Mouse (Mus musculus): ENCODE measurements around the gene Eif2s1. TPM values are rescaled to one million over a fixed set of nuclear protein-coding genes. Genes with fewer than 3 reads are reported as not detected.

Gene Eif2s1
- total RNA-seq (2015) (63.9 and 90.0 TPM in 2 replicates), total RNA-seq (2017) (49.9 and 52.5 TPM in 2 replicates)

GRCm38 (mm10) chr12:78861496-78862253, at the start of gene Eif2s1, which contains the start of gene Atp6v1d:
Gene Eif2s1, plus strand, starts transcription at chr12:78861819.
Gene Atp6v1d, minus strand, starts transcription at chr12:78861638.
- peak; percentile 89 for ATAC-seq (ENCODE audit: poor library complexity, severe bottlenecking)

DNA sequence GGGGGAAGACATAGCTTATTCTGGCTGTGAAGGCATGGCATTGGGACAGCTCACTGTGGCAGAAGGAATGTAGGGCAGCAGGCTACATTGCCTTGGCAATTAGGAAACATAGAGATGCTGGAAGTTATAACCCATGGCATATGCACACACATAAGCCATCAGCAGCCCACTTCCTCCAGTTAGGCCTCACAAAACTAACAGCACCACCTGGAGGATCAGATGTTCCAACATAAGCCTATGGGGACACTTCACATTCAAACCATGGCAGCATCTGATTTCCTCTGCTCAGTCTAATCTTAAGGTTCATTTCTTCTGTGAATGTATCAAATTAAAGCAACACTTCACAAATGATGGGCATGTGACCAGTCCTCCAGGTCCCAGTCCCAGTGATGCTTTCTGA, 47.2 kb upstream of the Eif2s1 start:
- no peak for ATAC-seq (ENCODE audit: poor library complexity, severe bottlenecking)

GRCm38 (mm10) chr12:78834496-78834895, 27.1 kb upstream of the Eif2s1 start:
- ATAC-seq (ENCODE audit: poor library complexity, severe bottlenecking), result no peak

DNA sequence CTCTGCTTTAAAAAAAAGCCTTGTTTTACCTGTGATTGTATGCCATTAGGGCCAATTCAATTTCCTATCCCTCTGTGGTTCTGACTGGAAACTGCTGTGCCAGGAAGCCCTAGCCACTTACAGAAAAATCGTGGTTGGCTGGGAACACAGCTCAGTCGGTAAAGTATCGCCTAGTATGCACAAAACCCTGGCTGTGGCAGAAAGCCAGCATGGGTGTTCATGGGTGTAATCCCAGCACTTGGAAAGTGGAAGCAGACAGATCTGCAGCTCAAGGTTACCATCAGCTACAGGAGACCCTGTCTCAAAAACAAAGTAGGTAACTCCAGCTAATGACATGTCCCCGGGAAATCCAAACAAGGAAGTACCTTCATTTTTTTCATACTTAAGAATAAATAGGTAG, 21.7 kb upstream of the Eif2s1 start:
- no peak for ATAC-seq (ENCODE audit: poor library complexity, severe bottlenecking)

DNA sequence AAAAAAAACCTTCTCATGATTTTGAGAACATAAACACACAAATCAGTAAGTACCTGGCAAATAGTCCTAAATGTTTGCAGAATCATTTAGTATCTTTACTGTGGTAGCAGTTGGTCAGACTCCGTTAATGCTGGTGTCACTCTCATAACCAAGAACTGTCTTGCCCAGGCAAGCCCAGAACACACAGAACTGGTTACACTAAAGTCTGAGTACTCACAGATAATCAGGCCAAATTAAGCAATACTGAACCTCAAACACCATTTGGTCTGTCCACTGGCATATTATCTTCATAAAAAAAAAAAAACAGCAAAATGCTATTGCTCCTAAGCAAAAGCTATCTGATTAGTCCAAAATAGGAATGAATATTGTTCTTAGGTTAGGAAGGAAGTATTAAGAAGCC, 19.2 kb upstream of the Eif2s1 start:
- no peak for ATAC-seq (ENCODE audit: poor library complexity, severe bottlenecking)

GRCm38 (mm10) chr12:78848246-78848645, 13.4 kb upstream of the Eif2s1 start:
- ATAC-seq (ENCODE audit: poor library complexity, severe bottlenecking), result no peak

DNA sequence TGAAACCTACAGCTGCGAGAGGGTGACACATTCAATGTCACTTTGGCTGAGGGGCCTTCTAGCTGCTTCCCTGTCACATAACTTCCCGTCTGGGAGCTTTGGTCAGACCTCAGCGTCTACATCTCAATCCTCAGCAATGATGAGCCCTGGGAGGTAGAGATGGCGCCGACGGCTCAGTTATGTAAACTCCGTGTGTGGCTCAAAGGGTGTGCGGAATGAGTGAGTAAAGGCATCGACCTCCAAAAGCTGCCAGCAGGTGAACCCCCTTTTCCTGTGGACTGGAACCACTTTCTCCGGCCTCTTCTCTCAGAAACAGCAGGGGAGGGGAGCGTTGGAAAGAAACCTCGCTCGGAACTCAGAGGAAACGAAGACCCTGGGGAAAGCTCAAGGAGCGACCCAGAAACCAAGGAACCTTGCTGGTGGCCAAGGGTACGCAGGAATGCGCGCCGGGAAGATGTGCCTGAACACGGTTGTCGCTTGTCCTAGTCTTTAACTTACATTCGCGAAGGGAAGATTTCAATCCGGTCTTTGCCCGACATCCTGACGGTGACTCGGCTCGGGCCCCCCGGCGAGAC, 611 bp upstream of the Eif2s1 start:
- peak; percentile 31 for ATAC-seq (ENCODE audit: poor library complexity, severe bottlenecking)

- peak; percentile 39 for ATAC-seq (ENCODE audit: poor library complexity, severe bottlenecking)
Observed at GRCm38 (mm10) chr12:78862254-78862730, 673 bp downstream of the Eif2s1 start.

DNA sequence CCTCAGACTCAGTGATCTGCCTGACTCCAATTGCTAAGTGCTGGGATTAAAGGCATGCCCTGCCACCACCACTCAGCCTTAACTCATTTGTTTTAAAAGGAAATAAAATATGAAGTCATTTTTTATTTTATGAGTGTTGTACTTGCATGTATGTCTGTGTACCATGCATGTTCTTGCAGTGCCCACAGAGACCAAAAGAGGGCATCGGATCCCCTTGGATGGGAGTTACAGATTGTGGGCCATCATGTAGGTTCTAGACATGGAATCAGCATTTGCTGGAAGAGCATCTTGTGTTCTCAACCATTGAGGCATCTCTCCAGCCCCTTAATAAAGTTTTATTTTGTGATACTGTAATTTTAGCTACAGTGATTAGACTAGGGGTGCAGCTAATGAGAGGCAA, 3.8 kb downstream of the Eif2s1 start:
- ATAC-seq (ENCODE audit: poor library complexity, severe bottlenecking), result no peak

GRCm38 (mm10) chr12:78868115-78868514, 6.5 kb downstream of the Eif2s1 start:
- peak; percentile 59 for ATAC-seq (ENCODE audit: poor library complexity, severe bottlenecking)

GRCm38 (mm10) chr12:78874581-78874980, 13.0 kb downstream of the Eif2s1 start:
- ATAC-seq (ENCODE audit: poor library complexity, severe bottlenecking), result no peak

DNA sequence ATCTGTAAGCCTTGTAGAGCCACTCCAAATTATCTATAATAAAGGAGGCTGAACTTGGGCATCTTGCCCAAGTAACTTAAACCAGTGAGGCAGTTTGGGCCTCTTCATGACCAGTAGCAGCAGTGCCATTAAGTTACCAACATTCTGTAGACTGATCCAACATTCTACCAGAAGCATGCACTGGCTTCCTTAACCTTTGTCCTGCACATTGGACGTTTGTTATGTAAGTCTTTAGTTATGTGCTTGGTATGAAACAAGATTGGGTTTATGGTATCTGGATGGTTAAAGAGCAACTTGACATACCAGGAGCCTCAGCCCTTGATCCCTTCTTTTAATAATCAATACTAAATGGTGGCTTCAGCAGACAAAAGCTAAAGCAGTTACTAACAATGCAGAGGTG, 28.4 kb downstream of the Eif2s1 start:
- ATAC-seq (ENCODE audit: poor library complexity, severe bottlenecking), result no peak

DNA sequence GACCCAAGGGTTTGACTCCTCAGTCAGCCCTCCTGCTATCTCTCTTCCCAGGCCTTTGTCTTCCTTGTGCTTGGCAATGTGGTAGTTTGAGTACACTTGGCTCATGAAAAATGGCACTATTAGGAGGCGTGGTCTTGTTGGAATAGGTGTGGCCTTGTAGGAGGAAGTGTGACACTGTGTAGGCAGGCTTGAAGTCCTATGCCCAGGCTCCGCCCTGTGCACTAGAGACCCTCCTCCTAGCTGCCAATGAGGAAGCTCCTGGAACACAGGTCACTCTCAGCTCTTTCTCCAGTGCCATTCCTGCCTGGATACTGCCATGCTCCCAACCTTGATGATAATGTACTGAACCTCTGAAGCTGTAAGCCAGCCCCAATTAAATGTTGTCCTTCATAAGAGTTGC, 29.5 kb downstream of the Eif2s1 start:
- ATAC-seq (ENCODE audit: poor library complexity, severe bottlenecking), result peak; percentile 52

GRCm38 (mm10) chr12:78897861-78898260, 36.2 kb downstream of the Eif2s1 start:
- ATAC-seq (ENCODE audit: poor library complexity, severe bottlenecking), result no peak

GRCm38 (mm10) chr12:78901467-78901866, 39.8 kb downstream of the Eif2s1 start:
- ATAC-seq (ENCODE audit: poor library complexity, severe bottlenecking), result peak; percentile 66

GRCm38 (mm10) chr12:78903313-78903712, 41.7 kb downstream of the Eif2s1 start:
- no peak for ATAC-seq (ENCODE audit: poor library complexity, severe bottlenecking)

- ATAC-seq (ENCODE audit: poor library complexity, severe bottlenecking), result no peak
Observed at GRCm38 (mm10) chr12:78904499-78904898, 42.9 kb downstream of the Eif2s1 start.

GRCm38 (mm10) chr12:78906707-78907162, 45.1 kb downstream of the Eif2s1 start, which contains the start of gene Plek2:
Gene Plek2, minus strand, starts transcription at chr12:78906964.
- ATAC-seq (ENCODE audit: poor library complexity, severe bottlenecking), result peak; percentile 83

- no peak for ATAC-seq (ENCODE audit: poor library complexity, severe bottlenecking)
Observed at GRCm38 (mm10) chr12:78908081-78908605, 46.5 kb downstream of the Eif2s1 start.

DNA sequence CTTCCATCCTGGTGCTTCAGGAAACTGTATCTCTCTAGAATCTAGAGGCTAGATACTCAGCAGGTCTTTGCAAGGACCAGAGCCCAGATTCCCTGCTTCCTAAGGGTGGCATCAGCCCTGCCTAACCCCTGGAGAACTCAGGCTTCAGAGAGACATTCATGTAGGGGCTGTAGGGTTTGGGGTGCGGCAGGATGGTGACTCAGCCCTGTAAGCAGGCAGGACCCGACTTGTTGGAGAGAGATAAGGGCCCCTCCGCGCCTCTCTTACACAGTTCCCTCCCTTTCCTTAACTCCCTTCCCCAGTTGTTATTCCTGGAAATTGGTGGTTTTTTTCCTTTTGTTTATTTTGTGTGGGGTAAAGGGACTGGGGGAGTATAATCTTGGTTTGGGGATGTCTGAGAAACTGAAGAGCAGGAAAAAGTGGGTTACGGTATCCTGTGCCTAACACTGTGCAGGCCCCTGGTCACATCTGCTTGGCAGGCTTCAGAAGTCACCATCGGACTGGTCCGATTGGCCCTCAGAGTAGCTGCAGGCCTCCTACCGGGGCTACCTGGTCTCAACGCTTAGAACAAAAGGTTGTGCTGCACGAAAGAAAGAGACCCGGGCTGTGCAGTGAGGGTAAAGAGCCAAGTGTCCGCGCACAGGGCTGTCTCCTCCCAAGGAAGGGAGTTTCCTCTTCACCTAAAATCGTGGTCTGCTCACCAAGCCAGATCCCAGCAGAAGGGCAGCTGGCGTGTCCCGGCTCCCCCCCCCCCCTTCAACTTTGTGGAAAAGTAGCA, 49.3 kb downstream of the Eif2s1 start:
- 0 out of 2 replicates have a peak, but pooled peaks have one; percentile 26 for ATAC-seq (ENCODE audit: poor library complexity, severe bottlenecking)
